Mouse (Mus musculus) adrenal gland, adult 18-20 months (tissue): ENCODE measurements at regions not wholly inside any gene's neighbourhood (a gene's known extent, or its start where the extent isn't known, plus 50 kb on each side); places are given as distances from the start of the nearest gene placed in this dataset.
"Not testable (repeated sequence)": the region's sequence is repeated elsewhere in the genome, so short reads cannot be mapped to it uniquely, and the experiment has no call there.

ENCODE experiments used
- DNase-seq, 2 experiments: peaks; one replicate each; pipeline ENCODE4 v3.0.0; 2021 to 2022; ENCODE audit warnings: low spot score in 2 of 2

DNA sequence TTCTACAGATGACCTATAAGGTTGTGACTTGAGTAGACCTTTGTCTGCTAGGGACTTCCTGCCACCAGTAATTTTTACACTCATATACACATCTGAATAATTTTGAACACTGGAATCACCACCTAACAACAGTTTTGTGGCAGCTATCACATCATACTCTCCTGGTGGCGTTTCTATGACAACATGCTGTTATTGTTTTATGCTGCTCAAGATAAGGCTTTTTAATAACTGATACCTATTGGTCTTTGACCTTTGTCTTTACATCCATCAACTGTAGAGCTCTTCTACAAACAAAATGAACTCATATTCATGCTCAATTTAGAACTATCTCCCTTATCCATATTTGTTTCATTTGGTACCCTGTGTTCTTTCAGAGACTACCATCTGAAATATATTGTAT lies 556.0 kb downstream of the Nyap2 start:
- no peak for DNase-seq

DNA sequence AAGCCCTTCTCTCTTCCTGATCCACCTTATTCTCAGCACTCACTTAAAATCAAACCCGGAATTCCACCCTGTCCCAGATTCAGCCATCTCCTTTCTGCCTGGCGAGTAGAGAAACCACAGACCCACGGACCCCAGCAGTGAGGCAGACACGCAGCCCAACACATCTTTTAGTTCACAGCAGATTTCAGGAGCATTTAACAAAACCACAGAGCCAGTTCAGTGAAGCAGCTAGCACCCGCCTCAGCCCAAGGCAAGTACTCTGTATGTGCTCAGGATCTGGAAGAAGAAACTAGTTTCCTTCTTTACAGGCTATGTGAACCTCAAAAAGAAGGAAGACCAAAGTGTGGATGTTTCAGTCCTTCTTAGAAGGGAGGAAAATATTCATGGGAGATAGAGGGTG lies 560.6 kb downstream of the Nyap2 start:
- DNase-seq, result no peak

DNA sequence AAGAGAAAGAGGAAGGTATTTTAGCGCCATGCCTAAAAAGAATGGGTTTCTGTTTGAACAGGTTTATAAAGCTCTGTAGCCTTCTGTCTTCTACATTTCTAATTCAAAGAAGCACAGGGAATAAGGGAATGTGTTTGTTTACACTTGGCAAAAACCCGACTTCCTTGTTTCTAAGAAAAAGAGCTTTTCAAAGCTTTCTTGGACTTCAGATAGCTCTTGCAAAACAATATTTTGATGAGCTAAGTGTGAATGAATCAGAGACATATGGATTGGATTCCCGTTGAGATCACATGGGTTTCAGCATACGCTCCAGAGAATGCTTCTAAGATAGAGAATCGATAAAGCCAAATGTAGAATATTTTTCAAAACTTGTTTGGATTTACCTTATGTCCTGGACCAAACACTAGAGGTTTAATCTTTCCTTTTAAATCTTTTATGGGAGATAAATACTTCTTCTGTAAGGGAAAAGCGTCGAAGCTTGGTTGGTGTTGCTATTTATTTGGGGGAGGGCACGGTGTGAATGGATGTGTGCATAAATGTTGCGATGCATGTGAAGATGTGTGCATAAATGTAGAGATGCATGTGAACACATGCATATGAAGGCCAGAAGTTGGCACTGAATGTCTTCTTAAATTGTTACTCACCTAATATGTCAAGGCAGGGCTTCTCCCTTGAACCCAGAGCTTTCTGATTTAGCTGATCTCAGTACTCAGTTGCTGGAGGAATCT lies 576.4 kb downstream of the Nyap2 start:
- no peak for DNase-seq

DNA sequence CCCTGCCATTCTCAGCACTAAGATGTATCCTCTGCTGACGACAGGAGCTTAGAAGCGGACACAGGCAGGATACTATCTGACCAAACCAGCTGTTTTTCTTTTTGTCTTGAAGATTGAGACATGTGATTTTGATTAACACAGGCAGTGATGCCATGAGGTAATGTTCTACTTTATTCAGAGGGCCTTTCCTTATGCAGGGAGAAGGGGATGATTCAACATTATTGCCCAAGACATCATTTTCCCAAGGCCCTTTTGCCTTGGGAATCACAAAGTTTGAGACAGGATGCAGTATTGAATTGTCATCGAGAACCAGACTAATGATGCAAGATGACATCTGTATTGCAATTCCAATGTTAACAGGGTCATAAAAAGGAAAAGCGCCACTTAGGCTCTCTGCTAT lies 571.7 kb upstream of the Gm9747 start:
- no peak for DNase-seq

DNA sequence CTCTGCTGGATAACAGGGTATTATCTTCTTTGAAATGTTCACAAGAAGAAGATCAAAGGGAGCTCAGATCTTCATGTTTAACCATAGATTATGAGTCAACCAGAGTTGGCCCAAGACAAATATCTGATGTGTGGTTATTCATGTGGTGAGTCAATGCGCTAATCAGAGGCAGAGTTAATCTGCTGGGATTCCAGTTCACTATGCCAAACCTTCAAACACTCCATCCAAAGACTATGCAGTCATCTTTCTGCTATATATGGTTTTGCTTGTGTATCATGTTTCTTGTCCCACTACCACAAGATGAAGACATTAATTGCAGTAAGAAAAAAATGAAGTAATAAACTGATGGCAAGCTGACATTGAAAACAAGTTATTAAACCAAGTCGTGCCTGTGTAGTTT lies 561.8 kb upstream of the Gm9747 start:
- no peak for DNase-seq

DNA sequence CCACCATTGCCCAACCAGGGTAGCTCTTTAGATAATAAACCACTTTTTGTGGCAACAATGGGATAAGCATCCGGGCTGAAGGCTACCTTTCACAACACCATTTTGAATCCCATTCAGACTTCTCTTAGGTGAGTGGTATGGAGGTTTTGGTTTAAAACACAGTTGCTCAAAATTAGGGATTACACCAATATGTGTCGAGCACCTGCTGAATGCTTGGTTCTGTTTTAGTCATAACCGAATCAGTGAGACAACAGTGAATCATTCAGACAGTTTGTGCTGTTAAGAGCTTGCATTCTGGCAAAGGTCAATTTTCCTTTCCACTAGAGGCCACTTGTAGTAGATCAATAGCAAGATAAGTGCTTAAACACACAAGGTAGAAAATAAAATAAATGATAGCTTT lies 561.2 kb upstream of the Gm9747 start:
- DNase-seq, result no peak

DNA sequence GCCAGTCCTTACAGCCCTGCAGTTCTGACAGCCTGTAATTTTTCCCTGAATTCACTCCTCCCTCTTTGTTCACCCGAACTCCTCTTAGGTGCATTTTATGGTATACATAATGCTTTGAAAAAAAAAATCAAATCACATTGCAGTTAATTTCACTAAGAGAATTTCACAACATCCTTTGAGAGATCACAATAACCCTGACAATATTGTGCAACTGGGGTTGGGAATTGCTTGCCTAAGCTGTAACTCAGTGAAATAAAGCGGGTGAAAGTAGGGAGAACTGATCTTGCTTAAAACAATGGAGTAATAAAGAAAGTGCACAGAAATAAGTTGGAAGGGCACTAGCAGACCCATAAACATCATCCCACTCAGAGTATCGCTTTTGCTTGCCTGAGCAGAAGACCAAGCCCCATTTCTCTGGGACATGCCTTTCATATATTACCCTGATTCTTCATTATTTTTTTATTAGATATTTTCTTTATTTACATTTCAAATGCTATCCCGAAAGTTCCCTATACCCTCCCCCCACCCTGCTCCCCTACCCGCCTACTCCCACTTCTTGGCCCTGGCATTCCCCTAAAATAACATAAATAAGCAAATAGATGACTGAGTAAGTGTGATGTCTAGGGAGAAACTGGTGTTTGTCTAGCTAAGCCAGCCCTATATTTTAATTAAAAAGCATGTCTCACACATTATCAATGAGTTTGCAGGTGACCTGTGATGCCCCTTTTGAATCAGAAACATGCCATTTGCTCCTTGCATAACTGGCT lies 557.2 kb upstream of the Gm9747 start:
- DNase-seq, result no peak

DNA sequence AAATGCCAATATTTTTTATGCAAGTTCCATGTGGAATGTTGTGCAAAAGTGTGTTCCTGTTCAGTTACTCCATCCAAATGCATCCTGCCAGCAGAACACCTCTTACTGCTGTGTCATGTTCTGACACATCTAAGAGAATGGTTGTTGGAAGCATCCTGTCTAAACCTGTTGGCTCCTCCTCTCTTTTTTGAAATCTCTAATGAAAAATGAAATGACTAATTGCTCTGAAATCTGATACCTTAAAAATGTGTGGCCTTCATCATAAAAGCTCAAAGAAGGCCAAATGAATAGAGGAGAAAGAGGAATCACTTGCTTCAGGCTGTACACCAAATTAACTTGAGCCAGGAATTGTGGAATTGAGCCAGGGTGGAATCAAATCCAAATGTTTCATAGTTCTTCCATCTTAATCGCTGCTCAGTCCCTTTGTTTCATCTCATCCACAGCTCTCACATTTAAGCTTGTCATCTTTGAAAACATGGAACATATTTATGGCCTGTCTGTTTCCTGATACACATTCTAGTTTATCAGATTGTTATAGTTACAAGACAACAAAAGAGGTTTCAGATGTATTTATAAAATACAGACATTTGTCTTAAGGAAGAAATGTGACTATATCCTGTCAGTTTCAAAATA lies 555.0 kb upstream of the Gm9747 start:
- no peak for DNase-seq

DNA sequence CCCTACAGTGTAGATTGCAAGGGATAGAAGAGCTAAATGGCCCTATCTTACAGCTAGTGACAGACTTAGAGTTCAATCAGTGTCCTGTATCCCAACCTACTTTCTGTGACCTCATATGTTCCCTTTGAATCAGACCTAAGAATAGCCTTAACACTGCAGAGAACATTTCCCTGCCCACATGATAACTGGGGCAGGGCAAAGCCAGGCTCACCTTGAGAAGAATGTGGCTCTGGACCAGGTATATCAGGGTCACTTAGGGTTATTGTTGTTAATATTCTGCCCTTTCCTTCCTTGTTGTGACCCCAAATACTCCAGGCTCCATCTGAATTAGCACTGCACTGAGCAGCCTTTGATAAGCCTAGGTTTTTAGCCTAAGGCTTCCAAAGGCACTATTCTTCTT lies 536.8 kb upstream of the Gm9747 start:
- DNase-seq, result no peak

DNA sequence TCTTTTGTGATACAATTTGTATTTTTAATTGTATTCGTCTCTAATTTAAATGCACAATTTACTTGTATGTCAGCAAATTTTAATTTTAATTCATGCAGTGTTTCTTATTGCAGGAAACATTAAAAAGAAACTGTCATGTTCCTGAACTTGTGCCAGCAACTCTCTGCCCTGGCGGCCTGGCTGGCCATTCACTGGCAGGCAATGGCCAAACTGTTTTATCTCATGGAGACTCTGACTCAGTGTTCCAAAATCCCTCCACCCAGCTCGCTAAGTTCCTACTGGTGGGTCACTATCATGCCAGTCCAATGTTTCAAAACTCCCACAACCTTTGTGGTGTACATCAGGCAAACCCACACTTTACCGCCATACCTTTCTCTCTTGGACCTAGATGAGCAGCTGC lies 523.7 kb upstream of the Gm9747 start:
- no peak for DNase-seq

DNA sequence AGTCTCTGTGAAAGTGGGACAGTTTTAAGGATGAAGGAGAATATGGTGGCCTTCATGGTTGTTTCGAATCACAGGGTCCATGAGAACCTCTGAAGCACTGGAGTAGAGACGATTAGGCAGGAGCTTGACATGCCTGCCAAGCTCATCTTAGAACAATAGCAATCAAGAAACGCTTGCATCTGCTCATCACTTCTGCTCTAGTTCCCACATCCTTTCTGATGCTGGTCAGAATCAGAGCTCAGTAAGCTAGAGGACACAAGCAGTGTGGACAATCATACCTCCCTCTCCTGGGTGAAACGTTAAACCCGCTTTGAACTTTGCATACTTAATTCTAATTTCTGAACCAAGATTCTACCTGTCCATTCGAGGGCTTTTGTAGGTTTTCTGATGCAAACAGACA lies 515.8 kb upstream of the Gm9747 start:
- no peak for DNase-seq

DNA sequence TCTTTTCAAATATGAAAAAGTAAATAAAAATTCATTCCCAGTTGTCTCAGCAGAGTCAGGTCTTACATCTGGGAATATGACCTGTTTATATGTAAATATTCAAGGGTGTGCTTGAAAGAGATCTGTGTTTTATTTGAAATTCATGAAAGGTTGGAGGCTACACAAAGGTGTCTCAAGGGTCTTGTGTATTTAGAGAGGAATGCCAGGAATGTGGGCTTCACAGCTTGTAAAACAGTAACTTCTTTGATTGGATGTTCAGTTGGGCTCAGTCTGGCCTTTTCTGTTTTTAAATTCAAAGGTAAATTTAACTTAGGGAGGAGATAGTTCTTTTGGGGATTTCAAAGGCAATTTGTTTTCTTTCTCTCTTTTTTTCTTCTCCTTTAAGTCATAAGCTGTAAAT lies 514.7 kb upstream of the Gm9747 start:
- DNase-seq, result no peak

DNA sequence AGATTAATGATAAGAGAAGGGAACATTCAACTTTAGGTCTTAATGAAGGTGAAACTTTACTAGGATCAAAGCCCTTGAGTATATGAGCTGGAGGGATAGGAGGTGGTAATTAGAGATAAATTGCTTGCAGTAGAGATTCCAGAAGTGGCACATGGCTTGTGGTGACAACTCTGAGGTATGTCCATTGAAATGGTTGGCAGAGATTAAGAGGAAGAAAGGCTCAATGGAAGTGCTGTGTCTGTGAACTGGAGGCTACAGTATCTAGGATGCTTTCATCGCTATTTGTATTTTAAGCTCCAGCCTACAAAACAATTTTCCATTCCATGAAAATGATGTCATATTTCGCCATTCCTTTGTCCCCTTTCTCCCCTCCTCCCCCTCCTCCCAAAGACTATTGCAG lies 508.1 kb upstream of the Gm9747 start:
- DNase-seq, result no peak

DNA sequence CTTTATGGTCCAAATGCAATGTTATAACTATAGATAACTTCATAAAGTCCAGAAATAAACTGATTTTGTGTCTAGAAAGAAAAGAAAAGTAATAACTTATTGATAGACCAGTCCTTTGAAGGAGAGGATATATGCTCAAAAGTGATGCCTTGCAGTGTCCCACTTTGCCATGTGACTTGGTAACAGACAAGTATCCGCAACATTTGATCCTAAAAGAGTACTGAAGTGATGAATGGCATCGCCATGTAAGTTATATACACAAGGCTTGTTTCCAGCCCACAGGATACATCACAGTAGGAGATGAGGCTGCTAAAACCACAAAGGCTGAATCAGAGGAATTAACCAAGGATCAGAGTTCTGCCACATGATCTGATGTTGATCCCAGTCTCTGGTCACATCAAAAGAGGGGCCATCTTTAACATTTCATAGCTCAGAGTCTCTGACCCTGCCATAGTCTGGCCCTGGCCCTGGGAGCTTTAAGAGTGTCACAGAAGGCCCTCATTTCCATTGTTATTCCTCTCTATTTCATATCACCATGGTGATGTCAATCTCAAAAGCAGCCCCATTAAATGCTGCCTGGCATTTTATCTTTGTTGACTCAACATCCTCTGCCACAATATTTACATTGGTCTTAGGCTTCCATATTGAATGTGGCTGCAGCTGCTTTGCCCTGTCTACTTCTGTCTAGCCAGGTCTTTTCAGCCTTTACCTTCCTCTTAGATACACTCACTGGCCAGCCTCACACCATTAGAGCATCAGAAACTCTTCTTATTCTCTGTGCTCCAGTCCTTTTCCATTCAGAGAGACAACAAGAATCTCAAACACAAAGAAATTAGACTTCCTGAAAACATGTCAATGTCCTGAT lies 506.4 kb upstream of the Gm9747 start:
- no peak for DNase-seq

DNA sequence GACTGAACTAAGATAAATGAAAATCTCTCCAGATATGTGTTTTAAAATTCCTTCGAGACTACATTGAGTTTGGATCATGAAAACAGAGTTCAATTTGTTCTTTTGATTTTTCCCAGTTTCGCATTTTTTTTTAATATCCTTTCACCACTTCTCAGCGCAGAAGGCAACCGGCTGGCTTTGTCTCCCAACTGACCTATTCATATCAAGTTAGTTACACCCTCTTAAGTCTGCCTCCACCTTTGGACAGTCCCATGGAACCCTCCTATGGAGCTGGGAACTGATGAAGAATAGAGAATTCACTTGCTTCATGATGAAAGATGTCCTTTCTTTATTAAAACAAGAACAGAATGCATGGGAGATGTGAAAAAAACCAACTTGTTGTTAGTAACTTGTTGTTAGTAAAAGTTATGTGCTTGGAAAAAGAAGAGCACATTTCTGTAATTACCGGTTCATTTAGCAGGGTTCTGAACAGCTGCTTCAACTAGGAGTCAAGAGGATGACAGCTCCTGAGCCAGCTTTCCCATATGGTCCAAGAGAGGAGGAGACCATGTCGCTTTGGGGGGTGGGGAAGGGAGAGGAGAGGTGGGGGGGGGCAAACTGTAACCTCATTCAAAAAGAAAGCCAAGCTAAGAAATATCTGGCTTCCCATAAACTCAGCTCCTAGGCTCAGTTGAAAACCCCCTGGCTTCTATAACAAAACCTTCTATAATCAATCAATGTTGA lies 495.6 kb upstream of the Gm9747 start:
- DNase-seq, result no peak

DNA sequence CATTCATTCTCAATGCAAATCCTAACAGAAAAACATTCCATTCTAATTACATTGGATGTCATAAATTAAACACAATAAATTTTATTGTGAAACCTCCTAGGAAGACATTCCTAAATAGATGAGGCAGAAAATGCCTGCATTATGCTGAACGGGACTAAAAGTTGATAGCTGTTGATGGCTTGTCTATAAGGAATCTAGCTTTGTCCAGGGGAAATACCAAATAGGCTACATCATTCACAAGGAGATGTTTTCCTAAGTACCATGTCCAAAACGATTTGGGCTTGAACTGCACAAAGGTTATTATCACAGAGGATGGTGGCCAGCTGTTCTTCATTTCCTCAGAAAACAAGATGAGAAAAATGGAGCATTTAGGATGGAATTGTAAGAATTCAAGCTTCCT lies 494.5 kb upstream of the Gm9747 start:
- DNase-seq, result no peak

DNA sequence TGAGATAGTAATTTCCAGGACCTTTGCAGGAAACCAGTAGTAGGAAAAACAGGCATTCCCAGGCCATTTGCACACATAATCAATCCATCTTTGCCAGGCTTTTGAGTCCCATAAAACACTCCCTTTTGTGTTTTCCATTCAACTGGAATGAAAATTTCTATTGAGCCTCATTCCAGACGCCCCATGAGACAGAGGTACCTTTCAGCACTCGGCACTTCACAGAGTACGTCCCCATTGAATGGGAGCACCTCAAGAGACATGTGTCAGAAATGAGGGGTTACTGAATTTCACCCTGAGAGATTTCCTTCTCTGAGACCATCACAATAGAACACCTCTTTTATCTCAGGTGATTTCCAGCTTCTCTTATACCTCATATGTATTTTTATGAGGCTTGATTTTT lies 493.5 kb upstream of the Gm9747 start:
- DNase-seq, result no peak

DNA sequence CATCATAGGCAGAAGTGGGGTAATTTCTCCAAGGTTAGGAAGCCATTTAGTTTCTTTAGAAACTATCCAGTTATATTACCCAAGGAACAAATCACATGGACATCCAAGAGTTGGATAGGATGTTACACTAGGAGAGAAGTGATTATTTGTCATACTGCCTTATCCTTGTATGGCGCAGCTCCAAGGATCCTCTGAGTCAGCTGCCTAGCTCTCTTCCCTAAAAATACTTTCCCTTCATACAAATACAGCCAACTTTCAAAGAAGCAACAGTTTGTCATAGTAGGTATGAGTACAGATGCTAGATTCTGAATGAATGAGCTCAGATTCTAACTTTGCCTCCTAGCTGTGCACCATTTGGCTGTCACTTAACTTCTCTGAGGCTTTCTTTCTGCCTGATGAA lies 492.9 kb upstream of the Gm9747 start:
- peak in 1 of 2 experiments; percentile 17 for DNase-seq

DNA sequence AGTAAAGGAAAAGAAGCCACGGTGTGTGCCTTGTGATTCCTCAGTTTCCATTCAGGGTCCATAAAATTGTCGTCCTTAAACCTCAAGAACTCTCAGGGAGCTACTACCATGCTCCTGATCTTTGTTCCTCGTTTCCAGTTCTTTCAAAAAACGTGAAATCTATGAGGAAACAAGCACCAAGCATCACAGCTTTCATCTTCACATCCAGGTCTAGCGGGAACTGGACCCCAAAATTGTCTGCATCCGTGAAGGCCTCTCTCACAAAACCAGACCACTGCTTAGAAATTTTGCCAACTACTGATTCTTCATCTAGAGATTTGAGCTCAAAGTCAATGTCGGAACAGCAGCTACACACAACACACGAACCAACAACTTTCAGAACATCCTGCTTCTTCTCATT lies 491.0 kb upstream of the Gm9747 start:
- DNase-seq, result not testable (repeated sequence)

DNA sequence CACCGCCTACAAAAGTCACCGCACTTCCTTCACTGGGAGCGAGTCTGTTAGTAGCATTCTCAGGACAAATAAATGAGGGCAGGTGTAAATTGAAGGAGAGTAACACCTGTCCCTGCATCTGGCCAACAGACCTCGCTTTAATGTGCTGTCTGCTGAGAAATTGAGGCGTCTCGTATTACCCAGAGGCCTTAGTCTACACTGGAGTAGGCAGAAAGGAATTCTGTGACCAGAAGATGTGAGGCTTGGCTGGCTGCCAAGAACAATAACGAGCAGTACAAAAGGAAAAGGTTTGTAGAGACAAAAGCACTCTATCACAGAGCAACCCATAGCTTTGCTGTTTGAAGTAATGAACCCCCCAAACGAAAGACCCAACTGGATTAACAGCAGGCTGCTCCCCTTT lies 488.4 kb upstream of the Gm9747 start:
- DNase-seq, result peak; percentile 8 to 28
